Mouse (Mus musculus) testis, adult 2 months (tissue): ENCODE measurements around the gene Vps8. TPM values are rescaled to one million over a fixed set of nuclear protein-coding genes. Genes with fewer than 3 reads are reported as not detected.

Source experiments
- H3K27ac ChIP-seq: fragments of 200-500 bp; 2 replicates; pipeline ENCODE4 v1.5.1; 2012; ENCODE audit warnings: low read depth, low read length; ENCODE audit not compliant: control insufficient read depth, insufficient read depth
- H3K27me3 ChIP-seq: fragments of 200-500 bp; 2 replicates; pipeline ENCODE4 v1.6.1; 2012; ENCODE audit warnings: mild to moderate bottlenecking, low read length, moderate library complexity; ENCODE audit not compliant: control insufficient read depth, insufficient read depth
- H3K36me3 ChIP-seq: fragments of 200-500 bp; 2 replicates; pipeline ENCODE4 v1.6.1; 2012; ENCODE audit warnings: mild to moderate bottlenecking, low read length; ENCODE audit not compliant: control insufficient read depth, insufficient read depth
- H3K4me1 ChIP-seq: fragments of 200-500 bp; 2 replicates; pipeline ENCODE4 v1.6.1; 2012; ENCODE audit warnings: low read length; ENCODE audit not compliant: control insufficient read depth, insufficient read depth
- H3K4me3 ChIP-seq: fragments of 200-500 bp; 2 replicates; pipeline ENCODE4 v1.5.1; 2012; ENCODE audit warnings: low read depth, mild to moderate bottlenecking, low read length, moderate library complexity, mixed read lengths; ENCODE audit not compliant: control insufficient read depth
- CTCF ChIP-seq: fragments of 200-500 bp; IDR thresholded peaks from 2 replicates; pipeline ENCODE4 v1.5.1; 2012; ENCODE audit warnings: low read depth, mild to moderate bottlenecking, inconsistent platforms, low read length, moderate library complexity; ENCODE audit not compliant: control insufficient read depth, insufficient read depth, insufficient replicate concordance
- POLR2A ChIP-seq: fragments of 200-500 bp; IDR thresholded peaks from 2 replicates; pipeline ENCODE4 v1.6.1; 2012; ENCODE audit warnings: low read depth, mild to moderate bottlenecking, inconsistent platforms, low read length, moderate library complexity; ENCODE audit not compliant: control insufficient read depth
- polyA plus RNA-seq: library from polyadenylated mRNA; depleted of rRNA; stranded (reverse); fragments of >200 nt; gene quantifications from 2 replicates; pipeline ENCODE4 v1.2.3, GENCODE M21; 2012

Vps8 gene
- polyA plus RNA-seq, 1 experiment, result 9.6 TPM

- Histone ChIP-seq H3K27ac (no peak overlapping the region), H3K4me3 (no peak overlapping the region), H3K4me1 (no peaks in the 10 kb centered on the region; the same call in none of the 2 replicates), H3K36me3 (no peaks in the 10 kb centered on the region), H3K27me3 (no peaks in the 10 kb centered on the region)
- peak; percentile 82; the same call in 1 of the 2 replicates for TF ChIP-seq CTCF
- no peak for TF ChIP-seq POLR2A
Observed at GRCm38 (mm10) chr16:21392517-21393112, 30.3 kb upstream of the Vps8 start.

- H3K27ac ChIP-seq, result no peak overlapping the region
- no peaks in the 10 kb centered on the region; the same call in none of the 2 replicates for H3K4me1 ChIP-seq
- TF ChIP-seq CTCF, result no peak
- no peaks in the 10 kb centered on the region for H3K36me3 ChIP-seq
- H3K27me3 ChIP-seq, result no peaks in the 10 kb centered on the region
- no peak overlapping the region for H3K4me3 ChIP-seq
Observed at GRCm38 (mm10) chr16:21395546-21395945, 27.4 kb upstream of the Vps8 start.

GRCm38 (mm10) chr16:21397681-21398080 is 25.2 kb upstream of the Vps8 start:
- H3K27me3 ChIP-seq, result no peaks in the 10 kb centered on the region
- H3K36me3 ChIP-seq, result no peaks in the 10 kb centered on the region
- H3K4me1 ChIP-seq, result peaks cover 6% of the 10 kb centered on the region
- no peak overlapping the region for H3K27ac ChIP-seq
- TF ChIP-seq POLR2A (no peak), CTCF (no peak)
- no peak overlapping the region for H3K4me3 ChIP-seq

GRCm38 (mm10) chr16:21398345-21399051 is 24.4 kb upstream of the Vps8 start:
- Histone ChIP-seq H3K4me3 (no peak overlapping the region), H3K4me1 (peaks cover 6% of the 10 kb centered on the region), H3K27ac (no peak overlapping the region), H3K36me3 (no peaks in the 10 kb centered on the region), H3K27me3 (no peaks in the 10 kb centered on the region)
- no peak for TF ChIP-seq CTCF
- TF ChIP-seq POLR2A, result no peak

GRCm38 (mm10) chr16:21399942-21400341 is 23.0 kb upstream of the Vps8 start:
- Histone ChIP-seq H3K4me3 (no peak overlapping the region), H3K27me3 (no peaks in the 10 kb centered on the region), H3K4me1 (peaks cover 6% of the 10 kb centered on the region), H3K27ac (no peak overlapping the region), H3K36me3 (no peaks in the 10 kb centered on the region)
- no peak for TF ChIP-seq POLR2A
- TF ChIP-seq CTCF, result no peak

- peaks cover 6% of the 10 kb centered on the region for H3K4me1 ChIP-seq
- H3K36me3 ChIP-seq, result no peaks in the 10 kb centered on the region
- no peak overlapping the region for H3K27ac ChIP-seq
- H3K27me3 ChIP-seq, result no peaks in the 10 kb centered on the region
- no peak overlapping the region for H3K4me3 ChIP-seq
- TF ChIP-seq POLR2A (no peak), CTCF (no peak)
Observed at GRCm38 (mm10) chr16:21402068-21402467, 20.9 kb upstream of the Vps8 start.

- H3K36me3 ChIP-seq, result no peaks in the 10 kb centered on the region
- no peaks in the 10 kb centered on the region for H3K27me3 ChIP-seq
- no peak overlapping the region for H3K4me3 ChIP-seq
- H3K27ac ChIP-seq, result no peak overlapping the region
- no peak for TF ChIP-seq CTCF
- TF ChIP-seq POLR2A, result no peak
- H3K4me1 ChIP-seq, result peaks cover 6% of the 10 kb centered on the region
Observed at GRCm38 (mm10) chr16:21403402-21403801, 19.5 kb upstream of the Vps8 start.
